Mouse (Mus musculus) hindbrain, embryonic 11.5 days (tissue): ENCODE measurements around the gene Kcnn4. TPM values are rescaled to one million over a fixed set of nuclear protein-coding genes. Genes with fewer than 3 reads are reported as not detected.
"Not testable (repeated sequence)": the region's sequence is repeated elsewhere in the genome, so short reads cannot be mapped to it uniquely, and the experiment has no call there.

Experiments used
- ATAC-seq: fragments of 200-750 bp; cut with Nextera tagmentation; 2 replicates; pipeline ENCODE4 v1.8.0; 2017; ENCODE audit warnings: mild to moderate bottlenecking, moderate TSS enrichment, moderate library complexity; ENCODE audit not compliant: low FRiP score
- DNase-seq: peaks from one replicate; pipeline ENCODE4 v3.0.0-alpha.2; 2015; ENCODE audit warnings: low spot score
- H3K27ac ChIP-seq: fragments of 300-500 bp; sonication (generic); 2 replicates; pipeline ENCODE4 v1.5.1; 2014; ENCODE audit warnings: mild to moderate bottlenecking, low read depth, low read length
- H3K27me3 ChIP-seq: fragments of 300-500 bp; sonication (generic); 2 replicates; pipeline ENCODE4 v1.6.1; 2014; ENCODE audit warnings: mild to moderate bottlenecking, low read length, moderate library complexity, mixed read lengths; ENCODE audit not compliant: control insufficient read depth, insufficient read depth
- H3K36me3 ChIP-seq: fragments of 300-500 bp; sonication (generic); 2 replicates; pipeline ENCODE4 v1.6.1; 2014; ENCODE audit warnings: mild to moderate bottlenecking, low read length, moderate library complexity, mixed read lengths; ENCODE audit not compliant: control insufficient read depth, insufficient read depth
- H3K4me1 ChIP-seq: fragments of 300-500 bp; sonication (generic); replicated peaks from 2 replicates; pipeline ENCODE4 v1.6.1; 2014; ENCODE audit warnings: low read length, mixed read lengths; ENCODE audit not compliant: control insufficient read depth, insufficient read depth
- H3K4me2 ChIP-seq: fragments of 300-500 bp; sonication (generic); replicated peaks from 2 replicates; pipeline ENCODE4 v1.6.1; 2014; ENCODE audit warnings: mild to moderate bottlenecking, low read depth, low read length
- H3K4me3 ChIP-seq: fragments of 300-500 bp; sonication (generic); 2 replicates; pipeline ENCODE4 v1.5.1; 2014; ENCODE audit warnings: low read depth, low read length
- H3K9ac ChIP-seq: fragments of 300-500 bp; sonication (generic); 2 replicates; pipeline ENCODE4 v1.6.1; 2014; ENCODE audit warnings: low read depth, low read length
- H3K9me3 ChIP-seq: fragments of 300-500 bp; sonication (generic); 2 replicates; pipeline ENCODE4 v1.6.1; 2016; ENCODE audit warnings: low read length; ENCODE audit not compliant: control insufficient read depth
- WGBS: fragments of 180-500 bp; shearing (Covaris S2); extraction: QIAGEN DNeasy Blood & Tissue Kit; methylation state at CpG from one replicate; pipeline ENCODE4 v1.1.7; 2014; 5-methylcytosine and 5-hydroxymethylcytosine counted together
- polyA plus RNA-seq: library from polyadenylated mRNA; unstranded; fragments of >200 nt; fragmentation: Nextera tagmentation; extraction: Ambion mirVana; gene quantifications from 2 replicates; pipeline ENCODE4 v1.2.1, GENCODE M21; 2014

Gene Kcnn4
- polyA plus RNA-seq, 1 experiment from 2014 or later, result 3.5 TPM

DNA sequence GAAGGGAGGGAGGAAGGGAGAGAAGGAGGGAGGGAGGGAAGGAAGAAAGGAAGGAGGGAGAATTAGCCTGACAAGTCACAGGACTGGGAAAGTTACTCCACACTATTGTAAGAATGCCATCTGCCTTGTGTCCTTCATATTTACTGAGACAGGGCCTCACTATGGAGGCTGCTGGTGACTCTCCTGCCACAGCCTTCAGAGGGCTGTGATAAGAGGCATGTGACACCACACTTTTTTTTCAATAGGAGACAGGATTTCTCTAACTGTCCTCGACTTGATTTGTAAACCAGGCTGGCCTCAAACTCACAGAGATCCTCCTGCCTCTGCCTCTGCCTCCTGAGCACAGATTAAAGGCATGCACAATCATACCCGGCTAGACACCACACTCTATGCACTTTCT, 21.6 kb downstream of the Kcnn4 start:
- Histone ChIP-seq H3K4me2 (no peak overlapping the region), H3K9me3 (no peaks in the 10 kb centered on the region), H3K9ac (no peak overlapping the region), H3K27me3 (no peaks in the 10 kb centered on the region), H3K36me3 (no peaks in the 10 kb centered on the region), H3K27ac (peak overlapping the region; percentile 51), H3K4me1 (no peaks in the 10 kb centered on the region; the same call in 1 of the 2 replicates), H3K4me3 (no peak overlapping the region)
- ATAC-seq (no peak), DNase-seq (no peak)
- 86% methylated on average over 2 of the region's 2 CpGs for WGBS

DNA sequence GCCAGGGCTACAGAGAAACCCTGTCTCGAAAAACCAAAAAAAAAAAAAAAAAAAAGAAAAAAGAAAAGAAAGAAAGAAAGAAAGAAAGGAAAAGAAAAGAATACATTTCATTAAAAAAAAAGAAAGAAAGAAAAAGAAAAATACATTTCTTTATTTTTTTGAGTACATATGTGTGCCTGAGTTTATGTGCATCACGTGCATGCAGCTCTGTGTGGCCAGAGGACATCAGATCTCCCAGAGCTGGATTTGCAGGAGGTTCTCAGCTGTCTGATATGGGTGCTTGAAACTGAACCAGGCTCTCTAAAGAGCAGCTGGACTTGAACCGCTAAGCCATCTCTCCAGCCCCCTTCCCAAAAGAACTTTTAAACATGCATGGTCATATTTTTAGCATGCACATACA, 24.0 kb downstream of the Kcnn4 start:
- no peaks in the 10 kb centered on the region; the same call in 1 of the 2 replicates for H3K4me1 ChIP-seq
- WGBS, result 92% methylated on average over 2 of the region's 3 CpGs

DNA sequence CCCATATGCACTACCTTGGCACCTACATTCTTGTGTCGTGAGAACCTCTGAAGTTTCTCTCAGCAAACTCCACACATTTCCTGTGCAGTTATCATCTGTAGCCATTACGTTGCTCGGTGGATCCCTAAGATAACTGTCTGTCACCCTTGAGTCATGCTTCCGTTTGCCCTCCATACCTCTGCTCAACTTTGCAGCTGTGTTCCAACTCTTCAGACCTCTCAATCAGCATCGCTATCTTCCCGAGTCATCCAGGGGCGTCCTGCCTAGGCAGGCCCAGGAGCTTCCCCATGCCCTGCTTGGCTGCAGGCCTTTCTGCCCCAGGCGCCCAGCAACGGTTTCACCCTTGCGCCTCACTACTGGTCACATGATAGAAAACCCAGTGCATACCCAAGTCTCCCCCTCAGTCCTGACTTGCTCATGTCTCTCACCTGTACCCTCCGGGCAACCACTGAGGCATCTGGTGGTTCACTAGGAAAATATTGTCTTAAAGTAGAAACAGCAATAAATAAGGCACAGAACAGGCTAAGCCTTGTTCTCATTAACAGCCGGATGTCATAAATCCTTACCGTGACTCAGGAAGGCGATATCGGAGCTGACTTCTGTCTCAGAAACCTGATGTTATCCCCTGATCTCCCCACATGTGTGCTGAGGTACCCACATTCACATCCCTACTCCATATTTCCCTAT, 24.6 kb downstream of the Kcnn4 start:
- Histone ChIP-seq H3K27ac (no peak overlapping the region), H3K4me1 (no peaks in the 10 kb centered on the region; the same call in 1 of the 2 replicates), H3K36me3 (no peaks in the 10 kb centered on the region), H3K9me3 (no peaks in the 10 kb centered on the region), H3K27me3 (no peaks in the 10 kb centered on the region), H3K9ac (no peak overlapping the region), H3K4me2 (no peak overlapping the region), H3K4me3 (no peak overlapping the region)
- WGBS, result 84% methylated on average over 15 of the region's 15 CpGs
- DNase-seq (no peak), ATAC-seq (no peak)

More for the DNA sequence above, 24.0 kb downstream of the Kcnn4 start:
- H3K36me3 ChIP-seq, result no peaks in the 10 kb centered on the region
- no peak overlapping the region for H3K4me2 ChIP-seq
- ATAC-seq, result no peak
- no peaks in the 10 kb centered on the region for H3K27me3 ChIP-seq
- DNase-seq, result no peak
- H3K27ac ChIP-seq, result no peak overlapping the region
- H3K4me3 ChIP-seq, result no peak overlapping the region
- H3K9me3 ChIP-seq, result no peaks in the 10 kb centered on the region
- H3K9ac ChIP-seq, result no peak overlapping the region

DNA sequence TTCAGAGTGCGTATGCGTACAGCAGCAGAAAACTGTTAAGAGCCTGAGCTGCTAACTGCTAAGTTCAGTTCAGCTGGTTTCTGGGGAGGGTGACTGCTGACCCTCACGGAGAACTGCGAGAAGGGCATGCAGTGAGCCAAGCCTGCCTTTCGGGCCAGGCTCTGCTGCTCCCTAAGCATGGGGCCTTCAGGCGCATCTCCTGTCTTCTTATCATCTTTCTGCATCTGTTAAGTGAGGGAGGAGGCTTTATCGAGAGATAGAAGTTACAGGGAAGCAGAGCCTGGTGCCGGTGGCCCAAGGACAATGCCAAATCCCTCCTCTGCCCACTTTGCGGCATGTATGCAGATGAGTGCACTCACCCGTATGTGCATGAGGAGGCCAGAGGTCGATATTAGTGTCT, 26.8 kb downstream of the Kcnn4 start:
- Histone ChIP-seq H3K4me3 (no peak overlapping the region), H3K9me3 (no peaks in the 10 kb centered on the region), H3K27me3 (no peaks in the 10 kb centered on the region), H3K27ac (no peak overlapping the region), H3K4me1 (no peaks in the 10 kb centered on the region), H3K9ac (no peak overlapping the region), H3K4me2 (no peak overlapping the region), H3K36me3 (no peaks in the 10 kb centered on the region)
- DNase-seq, result no peak
- WGBS, result 84% methylated on average over 11 of the region's 11 CpGs
- no peak for ATAC-seq

DNA sequence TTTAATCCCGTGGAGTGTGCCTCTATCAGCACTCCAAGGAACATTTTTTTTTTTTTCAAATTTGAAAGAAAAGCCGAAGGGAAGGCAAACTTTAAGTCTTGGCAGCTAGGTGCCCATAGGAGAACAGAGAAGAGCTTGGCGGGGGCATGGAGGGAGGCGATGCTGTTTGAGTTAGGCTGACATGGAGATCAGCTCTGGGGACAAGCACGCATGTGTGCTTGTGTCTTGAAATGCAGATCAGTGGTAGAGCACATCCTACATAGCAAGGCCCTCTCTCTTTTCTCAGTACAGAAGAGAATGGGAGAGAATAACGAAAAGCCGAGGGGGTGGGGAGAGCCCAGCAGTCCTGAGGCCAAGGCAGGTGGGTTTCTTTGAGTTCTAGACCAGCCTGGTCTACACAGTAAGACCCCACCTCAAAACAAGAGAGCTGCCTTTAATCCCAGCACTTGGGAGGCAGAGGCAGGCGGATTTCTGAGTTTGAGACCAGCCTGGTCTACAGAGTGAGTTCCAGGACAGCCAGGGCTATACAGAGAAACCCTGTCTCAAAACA, 28.4 kb downstream of the Kcnn4 start:
- H3K27me3 ChIP-seq, result no peaks in the 10 kb centered on the region
- H3K27ac ChIP-seq, result no peak overlapping the region
- 98% methylated on average over 8 of the region's 8 CpGs for WGBS
- no peak overlapping the region for H3K9ac ChIP-seq
- H3K4me2 ChIP-seq, result no peak overlapping the region
- no peaks in the 10 kb centered on the region for H3K9me3 ChIP-seq
- DNase-seq (no peak), ATAC-seq (no peak)
- H3K4me3 ChIP-seq, result no peak overlapping the region
- H3K36me3 ChIP-seq, result no peaks in the 10 kb centered on the region
- H3K4me1 ChIP-seq, result no peaks in the 10 kb centered on the region

DNA sequence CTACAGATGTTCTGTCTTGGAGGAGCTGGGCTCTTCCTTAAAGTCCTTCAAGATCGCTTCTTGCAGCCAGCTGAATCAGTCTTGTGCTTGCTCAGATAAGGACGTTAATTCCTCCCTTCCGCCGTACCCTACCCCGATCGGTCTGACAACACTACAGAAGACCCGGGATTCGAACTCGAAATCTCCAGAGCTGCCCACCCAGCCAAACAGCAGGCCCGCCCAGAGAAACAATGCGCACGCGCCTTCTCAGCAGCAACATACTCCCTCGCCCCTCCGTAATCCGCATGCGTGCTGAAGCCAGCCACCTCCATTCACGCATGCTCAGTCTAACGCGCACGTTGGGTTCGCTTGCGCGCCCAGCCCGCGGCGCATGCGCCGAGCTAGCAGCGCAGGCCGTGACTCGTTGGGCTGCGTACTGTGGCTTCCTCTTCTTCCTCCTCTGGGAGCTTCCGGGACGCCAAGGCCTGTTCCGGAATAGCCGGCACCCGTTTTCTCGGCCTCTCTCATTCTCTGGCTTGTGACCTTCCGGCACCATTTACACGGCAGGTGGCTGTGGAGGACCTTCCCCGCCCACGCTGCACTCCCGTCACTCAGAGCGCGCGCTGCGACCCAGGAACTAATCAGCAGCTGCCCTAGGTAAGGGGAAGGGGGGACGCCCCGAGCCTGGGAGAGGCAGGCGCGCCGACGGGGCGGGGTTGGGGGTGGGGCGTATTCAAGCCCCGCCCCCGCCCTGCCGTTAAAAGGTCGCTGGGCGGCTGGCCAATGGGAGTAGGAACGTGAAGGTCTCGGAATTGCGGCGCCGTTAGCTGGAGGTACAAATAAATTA, 29.4 kb downstream of the Kcnn4 start, which contains the start of gene Smg9:
Gene Smg9 (plus strand): TSS at position 364 of the 826 bp plus-strand sequence.
- Histone ChIP-seq H3K36me3 (no peaks in the 10 kb centered on the region), H3K27ac (peak within 1 kb of the TSS; percentile 89), H3K4me3 (peak within 1 kb of the TSS; percentile 46), H3K9me3 (no peaks in the 10 kb centered on the region), H3K4me1 (no peaks in the 10 kb centered on the region), H3K27me3 (no peaks in the 10 kb centered on the region), H3K9ac (peak within 1 kb of the TSS; percentile 55), H3K4me2 (peak within 1 kb of the TSS; percentile 23)
- DNase-seq (peak; percentile 99), ATAC-seq (peak; percentile 96)
- 3% methylated on average over 65 of the region's 66 CpGs for WGBS

DNA sequence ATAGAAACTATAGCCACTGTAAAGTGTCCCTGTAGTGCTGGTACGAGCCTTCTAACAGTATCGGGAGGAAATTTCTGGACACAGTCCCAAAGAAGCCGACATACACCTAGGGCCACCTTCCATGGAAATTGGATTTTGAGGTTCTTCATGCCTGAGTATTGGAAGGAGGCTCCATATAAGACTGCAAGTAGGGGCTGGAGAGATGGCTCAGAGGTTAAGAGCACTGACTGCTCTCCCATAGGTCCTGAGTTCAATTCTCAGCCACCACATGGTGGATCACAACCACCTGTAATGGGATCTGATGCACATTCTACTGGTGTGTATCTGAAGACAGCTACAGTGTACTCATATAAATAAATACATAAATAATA, 30.0 kb downstream of the Kcnn4 start:
- H3K4me2 ChIP-seq, result peak overlapping the region; percentile 23
- H3K4me3 ChIP-seq, result peak overlapping the region; percentile 46
- WGBS, result 12% methylated on average over 3 of the region's 3 CpGs
- no peaks in the 10 kb centered on the region for H3K27me3 ChIP-seq
- ATAC-seq, result no peak; the same call in 1 of the 2 replicates
- H3K9me3 ChIP-seq, result no peaks in the 10 kb centered on the region
- no peaks in the 10 kb centered on the region for H3K4me1 ChIP-seq
- H3K9ac ChIP-seq, result no peak overlapping the region
- no peak for DNase-seq
- H3K27ac ChIP-seq, result 0 out of 2 replicates have a peak overlapping the region, but pooled peaks have one; percentile 89
- H3K36me3 ChIP-seq, result no peaks in the 10 kb centered on the region

DNA sequence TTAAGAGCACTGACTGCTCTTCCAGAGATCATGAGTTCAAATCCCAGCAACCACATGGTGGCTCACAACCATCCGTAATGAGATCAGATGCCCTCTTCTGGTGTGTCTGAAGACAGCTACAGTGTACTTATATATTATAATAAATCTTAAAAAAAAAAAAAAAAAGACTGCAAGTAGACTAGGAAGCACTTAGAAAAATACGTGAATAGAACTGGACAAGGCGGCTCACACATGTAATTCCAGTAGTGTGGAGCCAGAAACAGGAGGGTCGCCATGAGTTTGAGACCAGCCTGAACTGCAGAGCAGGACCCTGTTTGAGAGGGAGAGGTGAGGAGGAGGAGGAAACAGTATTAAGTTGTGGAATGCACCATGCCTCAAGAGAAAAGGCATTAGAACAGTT, 30.4 kb downstream of the Kcnn4 start:
- not testable (repeated sequence) for H3K4me2 ChIP-seq, DNase-seq, H3K4me3 ChIP-seq, ATAC-seq, H3K36me3 ChIP-seq, H3K27ac ChIP-seq, H3K4me1 ChIP-seq, H3K9me3 ChIP-seq, H3K9ac ChIP-seq, H3K27me3 ChIP-seq
- WGBS, result 92% methylated on average over 4 of the region's 4 CpGs
